Mouse (Mus musculus) C2C12 (cell line): ENCODE results near the gene Pard3b.

ENCODE experiments used
- CEBPB ChIP-seq: IDR thresholded peaks from one replicate; pipeline ENCODE4 v1.6.1; 2011; ENCODE audit warnings: low read depth, mild to moderate bottlenecking, control low read depth, moderate library complexity
- CTCF ChIP-seq: IDR thresholded peaks from one replicate; pipeline ENCODE4 v1.5.1; 2011; ENCODE audit not compliant: control insufficient read depth, insufficient read depth, insufficient read length
- MAX ChIP-seq: IDR thresholded peaks from one replicate; pipeline ENCODE4 v1.6.1; 2011; ENCODE audit warnings: mild to moderate bottlenecking, control low read depth
- MYOG ChIP-seq: IDR thresholded peaks from one replicate; pipeline ENCODE4 v1.6.1; 2011; ENCODE audit not compliant: control insufficient read depth, insufficient read length; ENCODE audit errors: extremely low read depth
- USF1 ChIP-seq: IDR thresholded peaks from one replicate; pipeline ENCODE4 v1.6.1; 2011; ENCODE audit warnings: low read depth, mild to moderate bottlenecking, control low read depth, moderate library complexity

- TF ChIP-seq CTCF (no peak), USF1 (no peak), MYOG (no peak), CEBPB (no peak), MAX (no peak)
These were observed 797.7 kb downstream of the Pard3b start for GRCm38 (mm10) chr1:62436304-62436703.
